Mouse (Mus musculus) bone marrow macrophage, adult 2 months (primary cell): ENCODE results near the gene Myg1.

Experiments used
- CTCF ChIP-seq: IDR thresholded peaks from 2 replicates; pipeline ENCODE4 v1.5.1; 2012; ENCODE audit warnings: low read depth, mild to moderate bottlenecking, low read length, moderate library complexity
- POLR2A ChIP-seq: IDR thresholded peaks from 2 replicates; pipeline ENCODE4 v1.6.1; 2012; ENCODE audit warnings: mild to moderate bottlenecking, low read depth, low read length, borderline replicate concordance

- no peak for TF ChIP-seq POLR2A
- TF ChIP-seq CTCF: no peak
These were observed 20.7 kb downstream of the Myg1 start for GRCm38 (mm10) chr15:102352177-102352576.
